Mouse (Mus musculus) spleen, adult 2 months (tissue): ENCODE measurements around the gene Obsl1. TPM values are rescaled to one million over a fixed set of nuclear protein-coding genes. Genes with fewer than 3 reads are reported as not detected.

Experiments
- DNase-seq, 2 experiments: peaks; one replicate each; pipeline versions ENCODE4 v3.0.0 to v3.0.0-alpha.2; 2012 to 2021; ENCODE audit warnings: low spot score in 2 of 2, low read depth in 1 of 2
- H3K27ac ChIP-seq: fragments of 200-500 bp; 2 replicates; pipeline ENCODE4 v1.5.1; 2012; ENCODE audit warnings: low read length, inconsistent platforms; ENCODE audit not compliant: insufficient read depth
- H3K27me3 ChIP-seq: fragments of 200-500 bp; 2 replicates; pipeline ENCODE4 v1.6.1; 2012; ENCODE audit warnings: mild to moderate bottlenecking, moderate library complexity, low read length, inconsistent platforms; ENCODE audit not compliant: control insufficient read depth, insufficient read depth
- H3K36me3 ChIP-seq: fragments of 200-500 bp; 2 replicates; pipeline ENCODE4 v1.6.1; 2012; ENCODE audit warnings: mild to moderate bottlenecking, low read length, inconsistent platforms; ENCODE audit not compliant: control insufficient read depth, insufficient read depth
- H3K4me1 ChIP-seq: fragments of 200-500 bp; 2 replicates; pipeline ENCODE4 v1.6.1; 2011; ENCODE audit warnings: inconsistent platforms; ENCODE audit not compliant: control insufficient read depth, insufficient read depth, insufficient read length
- H3K4me3 ChIP-seq: fragments of 200-500 bp; 2 replicates; pipeline ENCODE4 v1.5.1; 2011; ENCODE audit warnings: mild to moderate bottlenecking, inconsistent platforms; ENCODE audit not compliant: insufficient read depth, insufficient read length; ENCODE audit errors: extremely low read depth
- CTCF ChIP-seq: fragments of 200-500 bp; IDR thresholded peaks from 2 replicates; pipeline ENCODE4 v1.5.1; 2011; ENCODE audit warnings: mild to moderate bottlenecking, inconsistent platforms; ENCODE audit not compliant: insufficient read depth, insufficient read length, insufficient replicate concordance; ENCODE audit errors: extremely low read depth
- POLR2A ChIP-seq: fragments of 200-500 bp; IDR thresholded peaks from 2 replicates; pipeline ENCODE4 v1.6.1; 2011; ENCODE audit warnings: low read depth, low read length, inconsistent platforms
- WGBS: fragments of 180-500 bp; shearing (Covaris S2); methylation state at CpG from one replicate; pipeline ENCODE4 v1.1.7; 2018; 5-methylcytosine and 5-hydroxymethylcytosine counted together
- polyA plus RNA-seq: library from polyadenylated mRNA; depleted of rRNA; stranded (reverse); fragments of >200 nt; gene quantifications from 2 replicates; pipeline ENCODE4 v1.2.3, GENCODE M21; 2012

Obsl1 gene
- polyA plus RNA-seq, 1 experiment, result 7.8 TPM

GRCm38 (mm10) chr1:75455948-75456347 is 50.3 kb downstream of the Obsl1 start:
- H3K4me1 ChIP-seq, result peaks cover 5% of the 10 kb centered on the region; the same call in 1 of the 2 replicates
- no peak overlapping the region for H3K4me3 ChIP-seq
- no peak overlapping the region for H3K27ac ChIP-seq
- 40% methylated on average over 5 of the region's 5 CpGs for WGBS
- no peaks in the 10 kb centered on the region for H3K36me3 ChIP-seq
- TF ChIP-seq CTCF, result no peak
- TF ChIP-seq POLR2A, result no peak
- no peak for DNase-seq
- peaks cover 23% of the 10 kb centered on the region for H3K27me3 ChIP-seq

- no peak for DNase-seq
- Histone ChIP-seq H3K4me1 (peaks cover 6% of the 10 kb centered on the region; the same call in 1 of the 2 replicates), H3K27me3 (peaks cover 26% of the 10 kb centered on the region), H3K4me3 (no peak overlapping the region), H3K27ac (no peak overlapping the region), H3K36me3 (no peaks in the 10 kb centered on the region)
- WGBS, result 73% methylated on average over 3 of the region's 3 CpGs
- no peak for TF ChIP-seq CTCF
- TF ChIP-seq POLR2A, result no peak
Measured at GRCm38 (mm10) chr1:75455433-75455832, 50.8 kb downstream of the Obsl1 start.

- 70% methylated on average over 5 of the region's 5 CpGs for WGBS
- H3K4me3 ChIP-seq, result no peak overlapping the region
- no peak for TF ChIP-seq POLR2A
- TF ChIP-seq CTCF, result no peak
- H3K27ac ChIP-seq, result no peak overlapping the region
- peaks cover 12% of the 10 kb centered on the region for H3K4me1 ChIP-seq
- no peak for DNase-seq
- H3K27me3 ChIP-seq, result peaks cover 31% of the 10 kb centered on the region
- H3K36me3 ChIP-seq, result no peaks in the 10 kb centered on the region
Measured at GRCm38 (mm10) chr1:75451900-75452299, 54.4 kb downstream of the Obsl1 start.

DNA sequence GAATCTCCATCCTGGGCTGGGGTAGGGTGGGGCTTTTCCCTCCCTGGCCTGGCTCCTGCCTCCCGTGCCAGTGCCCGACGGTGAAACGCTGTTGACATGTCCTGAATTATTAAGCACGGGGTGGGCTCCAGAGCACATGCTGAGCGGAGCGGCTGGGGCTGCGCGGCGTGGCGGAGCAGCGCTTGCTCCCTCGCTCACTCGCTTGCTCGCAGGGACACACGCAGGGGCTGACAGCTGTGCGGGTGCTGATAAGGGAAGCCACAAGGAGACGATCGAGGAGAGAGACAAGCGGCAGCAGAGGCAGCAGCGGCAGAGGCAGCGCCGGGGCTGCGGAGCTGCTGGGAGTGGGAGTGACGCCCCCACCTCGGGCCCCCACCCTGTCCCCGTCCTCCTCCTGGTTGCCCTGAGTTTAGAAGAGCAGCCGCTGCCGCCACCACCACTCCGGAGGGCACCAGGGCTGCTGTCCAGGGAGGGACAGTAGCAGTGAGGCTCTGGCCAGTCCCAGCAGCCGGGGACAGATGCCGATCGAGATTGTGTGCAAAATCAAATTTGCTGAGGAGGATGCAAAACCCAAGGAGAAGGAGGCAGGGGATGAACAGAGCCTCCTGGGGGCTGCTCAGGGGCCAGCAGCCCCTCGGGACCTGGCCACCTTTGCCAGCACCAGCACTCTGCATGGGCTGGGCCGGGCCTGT is 55.8 kb downstream of the Obsl1 start, which contains the start of gene Asic4:
Asic4 (plus strand) TSS at position 123 of the 692 bp plus-strand sequence.
- Histone ChIP-seq H3K4me1 (peaks cover 14% of the 10 kb centered on the region), H3K36me3 (no peaks in the 10 kb centered on the region), H3K4me3 (no peak within 1 kb of the TSS), H3K27ac (no peak within 1 kb of the TSS), H3K27me3 (peaks cover 33% of the 10 kb centered on the region)
- no peak for DNase-seq
- WGBS, result 4% methylated on average over 35 of the region's 35 CpGs
- TF ChIP-seq CTCF (no peak), POLR2A (no peak)

DNA sequence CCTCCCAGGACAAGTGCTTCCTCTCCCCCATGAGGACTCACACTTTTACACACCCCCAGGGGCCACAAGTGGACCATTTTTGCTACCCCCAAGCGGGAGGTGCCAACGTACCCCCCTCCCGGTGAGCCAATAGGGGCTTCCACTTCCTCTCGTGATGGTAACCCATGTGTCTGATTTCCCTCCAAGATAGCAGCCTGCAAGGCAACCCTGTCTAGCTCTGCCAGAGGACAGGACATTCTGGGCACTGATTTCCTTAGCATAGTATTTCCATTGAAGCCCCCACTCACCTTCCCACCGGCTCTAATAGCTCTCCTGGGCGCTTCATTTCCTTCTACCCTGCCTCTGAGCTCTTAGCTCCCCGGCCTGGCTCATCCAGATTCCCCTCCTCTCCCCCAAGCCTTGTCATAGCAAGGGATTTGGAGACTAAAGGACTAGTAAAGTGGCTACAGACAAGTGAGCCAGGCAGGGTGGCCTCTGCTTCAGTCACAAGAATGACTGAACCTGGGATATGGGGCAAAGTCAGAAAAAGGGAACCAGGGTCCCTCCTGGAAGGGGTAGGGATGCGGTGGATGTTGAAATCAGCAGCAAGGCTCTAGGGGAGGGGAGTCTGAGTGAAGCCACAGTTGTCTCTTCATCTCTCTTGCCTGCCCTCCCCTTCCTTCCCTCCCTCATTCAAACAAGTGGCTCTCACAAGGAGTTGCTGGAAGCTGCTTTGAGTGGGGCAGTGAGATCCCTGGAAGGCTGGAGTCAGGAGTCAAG is 56.7 kb downstream of the Obsl1 start:
- Histone ChIP-seq H3K36me3 (no peaks in the 10 kb centered on the region), H3K27me3 (peaks cover 33% of the 10 kb centered on the region), H3K4me3 (no peak overlapping the region), H3K27ac (no peak overlapping the region), H3K4me1 (peaks cover 14% of the 10 kb centered on the region)
- no peak for TF ChIP-seq CTCF
- TF ChIP-seq POLR2A, result no peak
- DNase-seq, result no peak
- 9% methylated on average over 8 of the region's 8 CpGs for WGBS

DNA sequence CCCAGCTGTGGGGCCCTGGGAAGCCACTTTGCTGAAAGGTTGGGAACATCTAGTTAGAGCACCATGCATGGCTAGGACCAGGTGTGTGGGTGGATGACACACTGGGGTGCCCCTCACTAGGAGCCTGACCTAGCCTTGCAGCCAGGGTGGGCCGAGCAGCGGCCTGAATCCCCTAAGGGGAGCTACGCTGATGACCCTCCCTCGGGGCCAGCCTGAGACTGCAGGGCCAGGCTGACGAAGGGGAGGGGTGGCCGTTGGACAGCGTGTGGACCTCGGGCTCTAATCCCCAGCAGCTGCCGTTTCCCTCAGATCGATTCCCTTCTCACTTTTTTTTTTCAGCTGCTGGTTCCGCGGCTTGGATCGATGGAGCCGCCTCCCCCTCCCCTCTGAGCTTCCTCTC is 57.3 kb downstream of the Obsl1 start:
- 5% methylated on average over 14 of the region's 14 CpGs for WGBS
- no peaks in the 10 kb centered on the region for H3K36me3 ChIP-seq
- TF ChIP-seq POLR2A (no peak), CTCF (no peak)
- no peak for DNase-seq
- H3K27ac ChIP-seq, result no peak overlapping the region
- peaks cover 33% of the 10 kb centered on the region for H3K27me3 ChIP-seq
- H3K4me3 ChIP-seq, result no peak overlapping the region
- H3K4me1 ChIP-seq, result peaks cover 14% of the 10 kb centered on the region
